Mouse (Mus musculus): ENCODE results near the gene Ube2l6. TPM values are rescaled to one million over a fixed set of nuclear protein-coding genes. Genes with fewer than 3 reads are reported as not detected.
"Not testable (repeated sequence)": the region's sequence is repeated elsewhere in the genome, so short reads cannot be mapped to it uniquely, and the experiment has no call there.

Gene Ube2l6
- polyA plus RNA-seq, 1 experiment from 2014 or later = 39.1 TPM

- H3K4me3 ChIP-seq (ENCODE audit: low read depth, low read length) = no peak overlapping the region
- H3K4me2 ChIP-seq = no peak overlapping the region
- no peak overlapping the region for H3K9ac ChIP-seq
- H3K9me3 ChIP-seq (ENCODE audit: low read depth, low read length) = no peaks in the 10 kb centered on the region
- DNase-seq (no peak), ATAC-seq (ENCODE audit: insufficient read depth) (no peak)
- H3K27me3 ChIP-seq (ENCODE audit: insufficient read depth, low read length) = no peaks in the 10 kb centered on the region
- H3K36me3 ChIP-seq (ENCODE audit: insufficient read depth) = no peaks in the 10 kb centered on the region
- TF ChIP-seq CTCF (IDR thresholded peaks at IDR 0.05; ENCODE audit: low read depth) = no peak
- WGBS = 52% methylated on average over 9 of the region's 9 CpGs
- no peaks in the 10 kb centered on the region for H3K4me1 ChIP-seq (ENCODE audit: insufficient read depth)
- H3K27ac ChIP-seq (ENCODE audit: low read depth) = no peak overlapping the region
These were observed 8.2 kb upstream of the Ube2l6 start for GRCm38 (mm10) chr2:84790418-84790817.

DNA sequence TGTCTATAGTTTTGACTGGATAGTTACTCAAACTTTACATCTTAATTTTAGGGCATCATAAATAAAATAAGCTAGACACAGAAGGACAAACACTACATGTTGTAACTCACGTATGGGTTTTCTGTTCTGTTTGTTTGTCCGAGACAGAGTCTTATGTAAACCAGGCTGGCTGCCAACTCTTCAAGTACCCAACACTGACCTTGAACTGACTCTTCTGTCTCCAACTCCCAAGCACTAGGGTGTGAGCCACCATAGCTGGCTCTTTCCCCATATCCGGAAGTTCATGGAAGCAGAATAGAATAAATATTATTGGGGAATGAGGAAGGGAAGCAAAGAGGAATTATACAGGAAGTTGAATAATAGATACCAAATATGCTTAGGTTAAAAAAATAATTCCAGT lies 6.1 kb upstream of the Ube2l6 start:
- Histone ChIP-seq H3K27me3 (ENCODE audit: insufficient read depth, low read length) (no peaks in the 10 kb centered on the region), H3K4me2 (no peak overlapping the region), H3K36me3 (ENCODE audit: insufficient read depth) (no peaks in the 10 kb centered on the region), H3K27ac (ENCODE audit: low read depth) (no peak overlapping the region), H3K9me3 (ENCODE audit: low read depth, low read length) (no peaks in the 10 kb centered on the region), H3K9ac (no peak overlapping the region), H3K4me3 (ENCODE audit: low read depth, low read length) (no peak overlapping the region), H3K4me1 (ENCODE audit: insufficient read depth) (no peaks in the 10 kb centered on the region)
- TF ChIP-seq CTCF (IDR thresholded peaks at IDR 0.05; ENCODE audit: low read depth) = no peak
- WGBS = 45% methylated on average over 3 of the region's 3 CpGs
- ATAC-seq (ENCODE audit: insufficient read depth) (no peak), DNase-seq (peak; percentile 72)

DNA sequence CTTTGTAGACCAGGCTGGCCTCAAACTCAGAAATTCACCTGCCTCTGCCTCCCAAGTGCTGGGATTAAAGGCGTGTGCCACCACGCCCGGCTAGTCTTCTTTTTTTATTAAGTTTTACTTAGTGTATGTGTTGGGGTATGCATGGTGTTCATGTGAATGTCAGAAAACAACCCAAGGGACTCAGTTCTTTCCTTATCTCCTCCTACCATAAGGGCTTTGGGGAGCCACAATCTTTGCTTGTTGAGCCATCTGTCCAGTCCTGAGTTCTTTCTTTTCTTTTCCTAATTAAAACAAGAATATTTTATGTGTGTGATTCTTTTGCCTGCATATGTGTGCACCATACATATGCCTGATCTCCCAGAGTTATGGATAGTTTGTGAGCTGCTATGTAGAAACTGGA lies 5.5 kb upstream of the Ube2l6 start:
- Histone ChIP-seq H3K4me2 (no peak overlapping the region), H3K9ac (no peak overlapping the region), H3K27ac (ENCODE audit: low read depth) (no peak overlapping the region), H3K4me1 (ENCODE audit: insufficient read depth) (no peaks in the 10 kb centered on the region), H3K36me3 (ENCODE audit: insufficient read depth) (no peaks in the 10 kb centered on the region), H3K9me3 (ENCODE audit: low read depth, low read length) (no peaks in the 10 kb centered on the region), H3K4me3 (ENCODE audit: low read depth, low read length) (no peak overlapping the region), H3K27me3 (ENCODE audit: insufficient read depth, low read length) (no peaks in the 10 kb centered on the region)
- DNase-seq = no peak
- 90% methylated on average over 3 of the region's 3 CpGs for WGBS
- no peak for ATAC-seq (ENCODE audit: insufficient read depth)
- no peak for TF ChIP-seq CTCF (IDR thresholded peaks at IDR 0.05; ENCODE audit: low read depth)

- TF ChIP-seq CTCF (IDR thresholded peaks at IDR 0.05; ENCODE audit: low read depth) = no peak
These were observed 4.8 kb upstream of the Ube2l6 start for GRCm38 (mm10) chr2:84793871-84794270.

DNA sequence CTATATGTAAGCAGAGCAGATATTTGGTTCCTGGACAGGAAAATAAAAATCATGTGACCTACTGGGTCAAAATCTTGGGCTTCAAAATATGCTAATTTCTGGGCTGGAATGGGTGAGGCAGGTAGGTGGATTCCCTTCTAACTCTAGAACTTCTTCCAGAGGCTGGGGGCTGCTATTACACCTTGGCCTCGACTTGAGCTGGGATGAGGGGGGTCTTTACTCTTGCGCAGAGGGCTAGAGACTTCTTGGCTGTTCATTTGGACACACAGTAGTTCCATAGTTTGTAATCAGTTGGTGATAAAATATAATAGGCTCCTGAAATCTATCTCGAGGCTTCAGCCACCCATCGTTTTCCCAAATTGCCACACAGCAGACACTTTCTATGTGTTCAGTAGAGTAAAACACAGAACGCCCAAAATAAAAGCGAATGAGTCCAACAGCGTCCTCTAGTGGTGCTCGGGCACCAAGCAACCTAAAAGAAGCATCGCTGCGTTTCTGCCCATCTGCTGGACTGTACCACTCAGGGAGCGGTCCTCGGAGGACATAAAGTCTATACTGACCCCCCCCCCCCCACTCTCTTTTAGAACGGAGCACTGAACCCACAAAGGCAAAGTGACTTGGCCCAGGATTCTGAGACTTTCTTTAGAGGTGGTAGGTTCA lies 665 bp upstream of the Ube2l6 start:
- DNase-seq = peak; percentile 96
- peak; percentile 62 for ATAC-seq (ENCODE audit: insufficient read depth)
- Histone ChIP-seq H3K4me3 (ENCODE audit: low read depth, low read length) (peak overlapping the region; percentile 69), H3K27ac (ENCODE audit: low read depth) (peak overlapping the region; percentile 0; the same call in 1 of the 2 replicates), H3K36me3 (ENCODE audit: insufficient read depth) (no peaks in the 10 kb centered on the region), H3K9me3 (ENCODE audit: low read depth, low read length) (no peaks in the 10 kb centered on the region), H3K4me2 (peak overlapping the region; percentile 97), H3K27me3 (ENCODE audit: insufficient read depth, low read length) (no peaks in the 10 kb centered on the region), H3K9ac (peak overlapping the region; percentile 62), H3K4me1 (ENCODE audit: insufficient read depth) (no peaks in the 10 kb centered on the region)
- 11% methylated on average over 13 of the region's 13 CpGs for WGBS
- TF ChIP-seq CTCF (IDR thresholded peaks at IDR 0.05; ENCODE audit: low read depth) = peak; percentile 86

More at GRCm38 (mm10) chr2:84793871-84794270, 4.8 kb upstream of the Ube2l6 start:
- ATAC-seq (ENCODE audit: insufficient read depth) (no peak), DNase-seq (no peak)
- H3K9me3 ChIP-seq (ENCODE audit: low read depth, low read length) = no peaks in the 10 kb centered on the region
- no peak overlapping the region for H3K9ac ChIP-seq
- H3K4me3 ChIP-seq (ENCODE audit: low read depth, low read length) = no peak overlapping the region
- no peaks in the 10 kb centered on the region for H3K4me1 ChIP-seq (ENCODE audit: insufficient read depth)
- WGBS = 87% methylated on average over 3 of the region's 3 CpGs
- H3K27me3 ChIP-seq (ENCODE audit: insufficient read depth, low read length) = no peaks in the 10 kb centered on the region
- H3K36me3 ChIP-seq (ENCODE audit: insufficient read depth) = no peaks in the 10 kb centered on the region
- no peak overlapping the region for H3K4me2 ChIP-seq
- no peak overlapping the region for H3K27ac ChIP-seq (ENCODE audit: low read depth)

DNA sequence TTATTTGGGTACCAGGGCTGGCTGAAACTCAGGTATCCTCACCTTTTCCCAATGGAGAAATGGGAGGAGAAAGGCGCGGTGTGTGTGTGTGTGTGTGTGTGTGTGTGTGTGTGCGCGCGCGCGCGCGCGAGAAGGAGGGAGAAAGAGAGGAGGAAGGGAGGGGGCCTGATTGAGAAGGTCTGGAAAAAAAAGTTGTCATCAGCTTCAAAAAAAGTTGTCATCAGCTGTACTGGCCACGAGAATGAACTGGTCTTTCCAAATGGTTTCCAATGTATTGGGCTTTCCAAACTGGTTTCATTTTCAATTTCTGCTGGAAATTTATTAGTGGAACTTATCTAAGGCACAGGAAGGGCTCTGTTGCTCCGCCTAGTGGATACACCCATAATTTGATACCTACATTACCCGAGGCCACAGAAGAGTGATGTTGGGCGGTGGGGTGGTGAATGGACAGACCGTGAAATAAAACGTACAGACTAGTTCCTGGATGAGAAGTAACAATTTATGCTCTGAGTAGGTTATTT lies 473 bp downstream of the Ube2l6 start:
- peak; percentile 82 for TF ChIP-seq CTCF (IDR thresholded peaks at IDR 0.05; ENCODE audit: low read depth)
- under 1% methylated on average over 16 of the region's 16 CpGs for WGBS

DNA sequence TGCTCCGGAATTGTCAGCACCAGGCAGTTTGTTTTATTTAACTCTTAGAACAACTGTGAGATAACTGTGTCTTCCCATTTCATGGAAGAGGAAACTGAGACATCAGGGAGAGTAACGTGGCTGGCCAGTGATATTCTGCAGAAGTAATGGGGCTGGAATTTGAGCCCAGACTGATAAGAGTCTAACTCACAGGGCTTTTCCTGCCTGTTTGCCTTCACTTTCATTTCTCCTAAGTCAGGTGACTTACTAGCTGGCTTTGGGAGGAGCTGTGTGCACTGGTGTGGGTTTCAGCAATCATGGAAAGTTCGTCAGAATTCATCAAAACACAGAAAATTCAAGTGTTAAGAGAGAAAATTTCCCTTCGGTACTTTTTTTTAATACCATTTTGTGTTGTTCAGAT lies 1.7 kb downstream of the Ube2l6 start:
- Histone ChIP-seq H3K36me3 (ENCODE audit: insufficient read depth) (no peaks in the 10 kb centered on the region), H3K9ac (no peak overlapping the region), H3K9me3 (ENCODE audit: low read depth, low read length) (no peaks in the 10 kb centered on the region), H3K27ac (ENCODE audit: low read depth) (no peak overlapping the region), H3K4me3 (ENCODE audit: low read depth, low read length) (peak overlapping the region; percentile 69; the same call in 1 of the 2 replicates), H3K4me2 (peak overlapping the region; percentile 27; the same call in 1 of the 2 replicates), H3K27me3 (ENCODE audit: insufficient read depth, low read length) (no peaks in the 10 kb centered on the region), H3K4me1 (ENCODE audit: insufficient read depth) (no peaks in the 10 kb centered on the region)
- DNase-seq = no peak
- ATAC-seq (ENCODE audit: insufficient read depth) = no peak
- no peak for TF ChIP-seq CTCF (IDR thresholded peaks at IDR 0.05; ENCODE audit: low read depth)
- 70% methylated on average over 4 of the region's 4 CpGs for WGBS

More for the DNA sequence above, 473 bp downstream of the Ube2l6 start:
- Histone ChIP-seq H3K4me2 (peak overlapping the region; percentile 97), H3K9me3 (ENCODE audit: low read depth, low read length) (no peaks in the 10 kb centered on the region), H3K9ac (peak overlapping the region; percentile 62), H3K4me1 (ENCODE audit: insufficient read depth) (no peaks in the 10 kb centered on the region), H3K27me3 (ENCODE audit: insufficient read depth, low read length) (no peaks in the 10 kb centered on the region), H3K27ac (ENCODE audit: low read depth) (peak overlapping the region; percentile 46; the same call in 1 of the 2 replicates), H3K4me3 (ENCODE audit: low read depth, low read length) (peak overlapping the region; percentile 69), H3K36me3 (ENCODE audit: insufficient read depth) (no peaks in the 10 kb centered on the region)
- ATAC-seq (ENCODE audit: insufficient read depth) (peak; percentile 76), DNase-seq (peak; percentile 93)

DNA sequence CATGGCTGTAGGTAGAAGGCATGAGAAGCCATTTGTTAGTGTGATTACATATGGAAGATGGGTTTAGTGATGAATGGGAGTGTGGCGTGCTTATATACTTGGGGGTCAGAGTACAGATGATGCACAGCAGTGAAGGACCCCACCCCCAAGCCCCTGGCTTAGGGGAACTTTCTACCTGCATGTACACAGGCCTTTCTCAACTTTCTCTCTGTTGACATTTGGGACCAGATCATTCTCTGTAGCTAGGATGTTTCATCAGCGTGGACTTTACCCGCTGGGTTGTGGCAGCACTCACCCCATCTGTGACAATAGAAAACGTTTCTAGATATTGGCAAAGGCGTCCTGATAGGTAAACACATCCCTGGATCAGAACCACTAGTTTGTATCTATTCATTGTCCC lies 2.6 kb downstream of the Ube2l6 start:
- DNase-seq; H3K27ac ChIP-seq (ENCODE audit: low read depth); ATAC-seq (ENCODE audit: insufficient read depth); H3K27me3 ChIP-seq (ENCODE audit: insufficient read depth, low read length); H3K9ac ChIP-seq; H3K4me3 ChIP-seq (ENCODE audit: low read depth, low read length); H3K36me3 ChIP-seq (ENCODE audit: insufficient read depth); H3K4me2 ChIP-seq; H3K9me3 ChIP-seq (ENCODE audit: low read depth, low read length); H3K4me1 ChIP-seq (ENCODE audit: insufficient read depth): not testable (repeated sequence)
- 79% methylated on average over 5 of the region's 5 CpGs for WGBS

All from lung, embryonic 14.5 days (tissue).